Mouse (Mus musculus) limb, embryonic 12.5 days (tissue): ENCODE measurements around the gene Ms4a14. TPM values are rescaled to one million over a fixed set of nuclear protein-coding genes. Genes with fewer than 3 reads are reported as not detected.
A peak's percentile ranks its signal among the peaks of the same experiment; 100 is the strongest.
"Not testable (repeated sequence)": the region's sequence is repeated elsewhere in the genome, so short reads cannot be mapped to it uniquely, and the experiment has no call there.

ENCODE experiments used
- ATAC-seq: fragments of 200-750 bp; cut with Nextera tagmentation; 2 replicates; pipeline ENCODE4 v1.8.0; 2017; ENCODE audit warnings: low read depth, moderate TSS enrichment; ENCODE audit not compliant: insufficient number of reproducible peaks, insufficient read depth, low FRiP score, low TSS enrichment
- H3K27ac ChIP-seq: fragments of 300-500 bp; sonication (generic); 2 replicates; pipeline ENCODE4 v1.5.1; 2016; ENCODE audit warnings: mild to moderate bottlenecking, moderate library complexity
- H3K27me3 ChIP-seq: fragments of 300-500 bp; sonication (generic); 2 replicates; pipeline ENCODE4 v1.6.1; 2016; ENCODE audit warnings: mild to moderate bottlenecking, moderate library complexity
- H3K36me3 ChIP-seq: fragments of 300-500 bp; sonication (generic); 2 replicates; pipeline ENCODE4 v1.6.1; 2016; ENCODE audit warnings: mild to moderate bottlenecking, moderate library complexity
- H3K4me1 ChIP-seq: fragments of 300-500 bp; sonication (generic); replicated peaks from 2 replicates; pipeline ENCODE4 v1.6.1; 2016
- H3K4me2 ChIP-seq: fragments of 300-500 bp; sonication (generic); 2 replicates; pipeline ENCODE4 v1.6.1; 2016; ENCODE audit warnings: mild to moderate bottlenecking, moderate library complexity
- H3K4me3 ChIP-seq: fragments of 300-500 bp; sonication (generic); replicated peaks from 2 replicates; pipeline ENCODE4 v1.5.1; 2016; ENCODE audit warnings: mild to moderate bottlenecking
- H3K9ac ChIP-seq: fragments of 300-500 bp; sonication (generic); replicated peaks from 2 replicates; pipeline ENCODE4 v1.6.1; 2016; ENCODE audit warnings: mild to moderate bottlenecking, moderate library complexity
- H3K9me3 ChIP-seq: fragments of 300-500 bp; sonication (generic); 2 replicates; pipeline ENCODE4 v1.6.1; 2016; ENCODE audit warnings: mild to moderate bottlenecking, moderate library complexity
- WGBS: fragments of 180-500 bp; shearing (Covaris S2); methylation state at CpG from one replicate; pipeline ENCODE4 v1.1.7; 2016; 5-methylcytosine and 5-hydroxymethylcytosine counted together
- polyA plus RNA-seq: library from polyadenylated mRNA; unstranded; fragments of >200 nt; fragmentation: Nextera tagmentation; extraction: Ambion mirVana; gene quantifications from 2 replicates; pipeline ENCODE4 v1.2.1, GENCODE M21; 2016

Ms4a14 gene
- polyA plus RNA-seq, 1 experiment from 2014 or later: not detected

- not testable (repeated sequence) for H3K36me3 ChIP-seq, H3K4me1 ChIP-seq, ATAC-seq, H3K9me3 ChIP-seq, H3K27ac ChIP-seq, H3K4me2 ChIP-seq, H3K9ac ChIP-seq, H3K4me3 ChIP-seq, H3K27me3 ChIP-seq
- WGBS: 60% methylated on average over 4 of the region's 4 CpGs
Observed at GRCm38 (mm10) chr19:11299529-11299928, 14.7 kb downstream of the Ms4a14 start.

GRCm38 (mm10) chr19:11298939-11299338 lies 15.3 kb downstream of the Ms4a14 start:
- WGBS: 70% methylated on average over 2 of the region's 2 CpGs
- Histone ChIP-seq H3K27me3 (no peaks in the 10 kb centered on the region), H3K4me1 (no peaks in the 10 kb centered on the region), H3K27ac (no peak overlapping the region), H3K9me3 (no peaks in the 10 kb centered on the region; the same call in 1 of the 2 replicates), H3K4me2 (no peak overlapping the region), H3K4me3 (no peak overlapping the region), H3K9ac (no peak overlapping the region), H3K36me3 (no peaks in the 10 kb centered on the region)
- no peak for ATAC-seq

GRCm38 (mm10) chr19:11293616-11294015 lies 20.6 kb downstream of the Ms4a14 start:
- not testable (repeated sequence) for H3K27ac ChIP-seq, ATAC-seq, H3K4me1 ChIP-seq, H3K9me3 ChIP-seq, H3K9ac ChIP-seq, H3K36me3 ChIP-seq, H3K27me3 ChIP-seq
- WGBS: 13% methylated on average over 3 of the region's 3 CpGs
- peak overlapping the region; percentile 41 for H3K4me3 ChIP-seq
- peak overlapping the region; percentile 55 for H3K4me2 ChIP-seq

GRCm38 (mm10) chr19:11292990-11293389 lies 21.3 kb downstream of the Ms4a14 start:
- Histone ChIP-seq H3K9me3 (no peaks in the 10 kb centered on the region), H3K4me2 (peak overlapping the region; percentile 55), H3K9ac (peak overlapping the region; percentile 44; the same call in 1 of the 2 replicates), H3K36me3 (no peaks in the 10 kb centered on the region), H3K27ac (no peak overlapping the region), H3K4me3 (peak overlapping the region; percentile 41), H3K27me3 (no peaks in the 10 kb centered on the region), H3K4me1 (no peaks in the 10 kb centered on the region)
- no peak for ATAC-seq
- 8% methylated on average over 12 of the region's 12 CpGs for WGBS

- Histone ChIP-seq H3K4me1 (no peaks in the 10 kb centered on the region), H3K36me3 (no peaks in the 10 kb centered on the region), H3K4me3 (no peak within 1 kb of the TSS), H3K9ac (no peak within 1 kb of the TSS), H3K27ac (no peak within 1 kb of the TSS), H3K27me3 (no peaks in the 10 kb centered on the region), H3K4me2 (no peak within 1 kb of the TSS), H3K9me3 (no peaks in the 10 kb centered on the region)
- 92% methylated on average over 2 of the region's 2 CpGs for WGBS
- no peak for ATAC-seq
Observed at GRCm38 (mm10) chr19:11283773-11284172, 30.5 kb downstream of the Ms4a14 start, which contains the start of gene Ms4a5. Ms4a5 (minus strand) TSS chr19:11283873.

GRCm38 (mm10) chr19:11280223-11280622 lies 34.0 kb downstream of the Ms4a14 start:
- no peaks in the 10 kb centered on the region for H3K9me3 ChIP-seq
- no peak overlapping the region for H3K4me2 ChIP-seq
- H3K27me3 ChIP-seq: no peaks in the 10 kb centered on the region
- H3K4me1 ChIP-seq: no peaks in the 10 kb centered on the region
- ATAC-seq: no peak
- H3K36me3 ChIP-seq: no peaks in the 10 kb centered on the region
- no peak overlapping the region for H3K27ac ChIP-seq
- 87% methylated on average over 3 of the region's 3 CpGs for WGBS
- H3K9ac ChIP-seq: no peak overlapping the region
- H3K4me3 ChIP-seq: no peak overlapping the region

GRCm38 (mm10) chr19:11276431-11276830 lies 37.8 kb downstream of the Ms4a14 start:
- H3K4me3 ChIP-seq: no peak overlapping the region
- H3K9ac ChIP-seq: no peak overlapping the region
- H3K4me2 ChIP-seq: no peak overlapping the region
- no peaks in the 10 kb centered on the region for H3K4me1 ChIP-seq
- H3K9me3 ChIP-seq: no peaks in the 10 kb centered on the region
- 75% methylated on average over 5 of the region's 5 CpGs for WGBS
- no peaks in the 10 kb centered on the region for H3K36me3 ChIP-seq
- no peak overlapping the region for H3K27ac ChIP-seq
- no peak for ATAC-seq
- H3K27me3 ChIP-seq: no peaks in the 10 kb centered on the region

GRCm38 (mm10) chr19:11266956-11267355 lies 47.3 kb downstream of the Ms4a14 start:
- Histone ChIP-seq H3K4me1 (no peaks in the 10 kb centered on the region), H3K9me3 (no peaks in the 10 kb centered on the region), H3K36me3 (no peaks in the 10 kb centered on the region), H3K4me2 (no peak overlapping the region), H3K9ac (no peak overlapping the region), H3K4me3 (no peak overlapping the region), H3K27me3 (no peaks in the 10 kb centered on the region), H3K27ac (no peak overlapping the region)
- no peak for ATAC-seq
- WGBS: 78% methylated on average over 4 of the region's 4 CpGs

GRCm38 (mm10) chr19:11266052-11266845 lies 48.0 kb downstream of the Ms4a14 start, which contains the start of gene Ms4a1:
Ms4a1 (minus strand) TSS chr19:11266241.
- no peaks in the 10 kb centered on the region for H3K9me3 ChIP-seq
- H3K4me3 ChIP-seq: no peak within 1 kb of the TSS
- H3K4me1 ChIP-seq: no peaks in the 10 kb centered on the region
- H3K27me3 ChIP-seq: no peaks in the 10 kb centered on the region
- H3K4me2 ChIP-seq: no peak within 1 kb of the TSS
- H3K9ac ChIP-seq: no peak within 1 kb of the TSS
- no peaks in the 10 kb centered on the region for H3K36me3 ChIP-seq
- ATAC-seq: no peak
- H3K27ac ChIP-seq: no peak within 1 kb of the TSS
- WGBS: 87% methylated on average over 8 of the region's 8 CpGs

GRCm38 (mm10) chr19:11264602-11265185 lies 49.6 kb downstream of the Ms4a14 start:
- Histone ChIP-seq H3K4me1 (no peaks in the 10 kb centered on the region), H3K4me2 (no peak overlapping the region), H3K36me3 (no peaks in the 10 kb centered on the region), H3K9ac (no peak overlapping the region), H3K9me3 (no peaks in the 10 kb centered on the region), H3K27ac (no peak overlapping the region), H3K4me3 (no peak overlapping the region), H3K27me3 (no peaks in the 10 kb centered on the region)
- no peak for ATAC-seq
- 85% methylated on average over 9 of the region's 9 CpGs for WGBS

- Histone ChIP-seq H3K4me3 (no peak overlapping the region), H3K4me2 (no peak overlapping the region), H3K27ac (no peak overlapping the region), H3K36me3 (no peaks in the 10 kb centered on the region), H3K9me3 (no peaks in the 10 kb centered on the region), H3K9ac (no peak overlapping the region), H3K27me3 (no peaks in the 10 kb centered on the region), H3K4me1 (no peaks in the 10 kb centered on the region)
- ATAC-seq: no peak
- WGBS: 86% methylated on average over 3 of the region's 3 CpGs
Observed at GRCm38 (mm10) chr19:11263549-11263948, 50.7 kb downstream of the Ms4a14 start.
